In genomic region chr9:53986972-53987371, GRCm38 (mm10) we compare ENCODE assay signal across 7 mouse cellular contexts. TPM values are rescaled to one million over a fixed set of nuclear protein-coding genes. Genes with fewer than 3 reads are reported as not detected.
DNase-seq lines count a peak whose midpoint lies in the region; ATAC-seq and TF ChIP-seq lines count a peak whose summit lies in the region.

No protein-coding gene starts in this region.

- peak; percentile 71 for TF ChIP-seq RAD21 in CH12.LX (IDR thresholded peaks at IDR 0.05; ENCODE audit: low read depth, low read length)

- no peaks in the 10 kb centered on the region for H3K27me3 ChIP-seq in kidney, embryonic 16.5 days (ENCODE audit: insufficient read depth, low read length)
- peaks cover 3% of the 10 kb centered on the region for H3K27me3 ChIP-seq in CH12.LX (replicated peaks)
- no peaks in the 10 kb centered on the region for H3K27me3 ChIP-seq in hindbrain, postnatal 0 days (ENCODE audit: insufficient read depth, low read length)

- dilution Hi-C loops in CH12.LX (cut with MboI; ENCODE audit: extremely low pct_ligation_motif_present, extremely low pct_unique_long_range_greater_than_20kb, low sequenced_read_pairs) = no loop called here

- WGBS in kidney, embryonic 16.5 days = 31% methylated on average over 3 of the region's 3 CpGs
- WGBS in hindbrain, postnatal 0 days = 35% methylated on average over 3 of the region's 3 CpGs

- H3K4me1 ChIP-seq in kidney, embryonic 16.5 days (ENCODE audit: insufficient read depth, low read length) = no peaks in the 10 kb centered on the region
- H3K4me1 ChIP-seq in CH12.LX (ENCODE audit: control insufficient read depth in 1 of 2, insufficient read depth in 2 of 2) = no peaks in the 10 kb centered on the region
- no peaks in the 10 kb centered on the region for H3K4me1 ChIP-seq in hindbrain, postnatal 0 days (ENCODE audit: insufficient read depth, low read length)

- peak; percentile 50 for DNase-seq in kidney, postnatal 10 days
- DNase-seq in CH12.LX (ENCODE audit: extremely low read depth) = peak; percentile 9
- DNase-seq in NIH3T3 (ENCODE audit: low read depth) = peak; percentile 53
- peak; percentile 83 for DNase-seq in hindbrain, postnatal 0 days (ENCODE audit: low spot score)
- no peak for DNase-seq in heart, postnatal 36 days

- TF ChIP-seq POLR2A in CH12.LX (IDR thresholded peaks at IDR 0.05; ENCODE audit: low read depth, low read length) = no peak

- TF ChIP-seq EP300 in CH12.LX (IDR thresholded peaks at IDR 0.05; ENCODE audit: low read length) = no peak

- no peak for ATAC-seq in kidney, embryonic 16.5 days (ENCODE audit: low FRiP score, low TSS enrichment)
- peak; percentile 77 for ATAC-seq in hindbrain, postnatal 0 days
- ATAC-seq in CD4-positive, CD25-positive, alpha-beta regulatory T cell, adult 4 months = no peak

- no peak overlapping the region for H3K9ac ChIP-seq in kidney, embryonic 16.5 days (replicated peaks; ENCODE audit: low read length)
- no peak overlapping the region for H3K9ac ChIP-seq in CH12.LX (ENCODE audit: insufficient read depth, low read depth)
- H3K9ac ChIP-seq in hindbrain, postnatal 0 days (replicated peaks; ENCODE audit: low read length) = no peak overlapping the region

- intact Hi-C loops in heart, postnatal 36 days (cut with DNase I) = loop anchor here (1.0 kb wide), 1 partner anchor 158 kb away; no protein-coding TSS in a partner anchor

- no peak overlapping the region for H3K4me3 ChIP-seq in kidney, embryonic 16.5 days (ENCODE audit: low read length)
- H3K4me3 ChIP-seq in CH12.LX (replicated peaks in 1 of 3; ENCODE audit: low read depth in 2 of 3, low read length in 2 of 3, poor library complexity in 1 of 3) = no peak overlapping the region
- no peak overlapping the region for H3K4me3 ChIP-seq in hindbrain, postnatal 0 days (ENCODE audit: low read length)

- TF ChIP-seq CTCF in CH12.LX (conservative IDR thresholded peaks at IDR 0.05 in 1 of 2, IDR thresholded peaks at IDR 0.05 in 1 of 2; ENCODE audit: low read depth in 2 of 2, low read length in 2 of 2) = peak; percentile 13 to 71; a peak in 2 of 4 replicates
- TF ChIP-seq CTCF in hindbrain, postnatal 0 days (IDR thresholded peaks at IDR 0.05; ENCODE audit: low read depth) = peak; percentile 91

- no peaks in the 10 kb centered on the region for H3K79me2 ChIP-seq in CH12.LX (replicated peaks; ENCODE audit: control insufficient read depth, extremely low read depth, insufficient read depth, poor library complexity, severe bottlenecking)

- no peak overlapping the region for H3K27ac ChIP-seq in kidney, embryonic 16.5 days (ENCODE audit: low read length)
- no peak overlapping the region for H3K27ac ChIP-seq in CH12.LX (ENCODE audit: insufficient read depth, low read depth)
- no peak overlapping the region for H3K27ac ChIP-seq in hindbrain, postnatal 0 days

- H3K9me3 ChIP-seq in kidney, embryonic 16.5 days (ENCODE audit: low read length) = no peaks in the 10 kb centered on the region
- H3K9me3 ChIP-seq in CH12.LX (replicated peaks; ENCODE audit: low read length) = no peaks in the 10 kb centered on the region
- no peaks in the 10 kb centered on the region for H3K9me3 ChIP-seq in hindbrain, postnatal 0 days (ENCODE audit: low read length)

- H3K36me3 ChIP-seq in kidney, embryonic 16.5 days (ENCODE audit: insufficient read depth, low read length) = no peaks in the 10 kb centered on the region
- H3K36me3 ChIP-seq in CH12.LX (replicated peaks in 1 of 2; ENCODE audit: control insufficient read depth in 1 of 2, insufficient read depth in 1 of 2, low read length in 1 of 2) = no peaks in the 10 kb centered on the region
- no peaks in the 10 kb centered on the region for H3K36me3 ChIP-seq in hindbrain, postnatal 0 days (ENCODE audit: insufficient read depth, low read length)

- no peak overlapping the region for H3K4me2 ChIP-seq in kidney, embryonic 16.5 days (replicated peaks; ENCODE audit: low read depth, low read length)
- peak overlapping the region; percentile 44 for H3K4me2 ChIP-seq in CH12.LX (ENCODE audit: insufficient read depth, low read depth, poor library complexity, severe bottlenecking)
- no peak overlapping the region for H3K4me2 ChIP-seq in hindbrain, postnatal 0 days (ENCODE audit: low read depth, low read length)

- in situ Hi-C loops in CH12.LX (cut with MboI; ENCODE audit: low pct_ligation_motif_present, low pct_unique_long_range_greater_than_20kb, low sequenced_read_pairs) = loop anchor here (10.0 kb wide), 1 partner anchor 102 kb away; no protein-coding TSS in a partner anchor

TF ChIP-seq in CH12.LX, 34 proteins besides CTCF, POLR2A, EP300 and RAD21:
- TF ChIP-seq MAFK (IDR thresholded peaks at IDR 0.05; ENCODE audit: insufficient replicate concordance, low read length) = no peak
- no peak for TF ChIP-seq MXI1 (IDR thresholded peaks at IDR 0.05; ENCODE audit: low read depth, low read length)
- no peak for TF ChIP-seq TCF12 (IDR thresholded peaks at IDR 0.05; ENCODE audit: low read depth, low read length)
- TF ChIP-seq GABPA (IDR thresholded peaks at IDR 0.05; ENCODE audit: insufficient replicate concordance, low read depth, low read length) = no peak
- peak; percentile 58 for TF ChIP-seq SMC3 (IDR thresholded peaks at IDR 0.05; ENCODE audit: low read depth, low read length)
- TF ChIP-seq ZNF384 (IDR thresholded peaks at IDR 0.05; ENCODE audit: low read depth, low read length) = no peak
- TF ChIP-seq MAZ (IDR thresholded peaks at IDR 0.05; ENCODE audit: low read depth, low read length) = no peak
- no peak for TF ChIP-seq ZMIZ1 (IDR thresholded peaks at IDR 0.05; ENCODE audit: low read depth, low read length)
- no peak for TF ChIP-seq MYC (IDR thresholded peaks at IDR 0.05; ENCODE audit: low read depth, low read length)

RNA-seq across cellular contexts. Expression of gene Elmod1, which starts 11.9 kb away (rescaled TPM):
- 0.41 and 0.55 TPM in 2 replicates for polyA plus RNA-seq in kidney, embryonic 16.5 days (2015; fragmentation: Nextera tagmentation; extraction: Ambion mirVana)
- not detected in 2 replicates for total RNA-seq in CH12.LX (2012; rRNA removed)
- total RNA-seq in CH12.LX (2014; rRNA removed) = not detected in 2 replicates
- polyA plus RNA-seq in CH12.LX (2012; ENCODE audit: insufficient read length, low read depth) = not detected in 2 replicates
- 67.3 and 80.5 TPM in 2 replicates for total RNA-seq in hindbrain, postnatal 0 days (2014; rRNA removed)
- 22.0 and 25.0 TPM in 2 replicates for polyA plus RNA-seq in hindbrain, postnatal 0 days (2015; fragmentation: Nextera tagmentation; extraction: Ambion mirVana)
- polyA plus RNA-seq in CD4-positive, CD25-positive, alpha-beta regulatory T cell, adult 4 months (2017; shearing (Covaris generic)) = not detected
- under 1 TPM; 0.11 to 0.19 TPM for total RNA-seq in heart, postnatal 36 days (2021)

Comparison
In these comparisons a context has a peak if more than half of its experiments do, and no peak if none do; other contexts are left out.
1. DNase-seq: peak in kidney, postnatal 10 days (single experiment), CH12.LX (single experiment), NIH3T3 (single experiment) and hindbrain, postnatal 0 days (single experiment); none in heart, postnatal 36 days (0 of 2).
2. RNA of gene Elmod1, which starts 11.9 kb away (polyA plus RNA-seq): 22.0 to 25.0 TPM in hindbrain, postnatal 0 days; 0.41 to 0.55 TPM in kidney, embryonic 16.5 days, not detected in CH12.LX and not detected in CD4-positive, CD25-positive, alpha-beta regulatory T cell, adult 4 months; every median in the first group is over 10 times any median in the second.